Mouse (Mus musculus) G1E (cell line): ENCODE data around the gene 2610301B20Rik.

Source experiments
- CTCF ChIP-seq: IDR thresholded peaks from 2 replicates; pipeline ENCODE4 v1.5.1; 2012; ENCODE audit warnings: low read depth, low read length, inconsistent platforms, mixed read lengths
- TAL1 ChIP-seq: conservative IDR thresholded peaks from 2 replicates; pipeline ENCODE4 v1.6.1; 2012; ENCODE audit warnings: low read depth, low read length, inconsistent platforms, mixed read lengths

- TF ChIP-seq CTCF, result no peak
- TF ChIP-seq TAL1, result no peak
Observed at GRCm38 (mm10) chr4:10918402-10918801, 44.1 kb downstream of the 2610301B20Rik start.
